Mouse (Mus musculus): Measurements from ENCODE around the gene Xkr7.
A peak's percentile ranks its signal among the peaks of the same experiment; 100 is the strongest.

Gene Xkr7

GRCm38 (mm10) chr2:153070762-153071490 is 39.3 kb downstream of the Xkr7 start:
- DNase-seq (ENCODE audit: low spot score in 2 of 2): no peak

- DNase-seq (ENCODE audit: low spot score in 2 of 2): peak; percentile 33 to 36
Measured at GRCm38 (mm10) chr2:153071491-153072184, 40.0 kb downstream of the Xkr7 start.

- DNase-seq (ENCODE audit: low spot score in 2 of 2): no peak
Measured at GRCm38 (mm10) chr2:153074651-153075050, 43.0 kb downstream of the Xkr7 start.

GRCm38 (mm10) chr2:153075961-153076360 is 44.3 kb downstream of the Xkr7 start:
- no peak for DNase-seq (ENCODE audit: low spot score in 2 of 2)

GRCm38 (mm10) chr2:153080841-153081523 is 49.3 kb downstream of the Xkr7 start:
- DNase-seq (ENCODE audit: low spot score in 2 of 2): peak; percentile 72 to 85

- DNase-seq (ENCODE audit: low spot score in 2 of 2): no peak
Measured at GRCm38 (mm10) chr2:153081866-153082265, 50.2 kb downstream of the Xkr7 start.

GRCm38 (mm10) chr2:153083275-153083674 is 51.6 kb downstream of the Xkr7 start:
- DNase-seq (ENCODE audit: low spot score in 2 of 2): no peak

- DNase-seq (ENCODE audit: low spot score in 2 of 2): no peak
Measured at GRCm38 (mm10) chr2:153083824-153084223, 52.2 kb downstream of the Xkr7 start.

GRCm38 (mm10) chr2:153084261-153084976 is 52.8 kb downstream of the Xkr7 start:
- DNase-seq (ENCODE audit: low spot score in 2 of 2): no peak

- no peak for DNase-seq (ENCODE audit: low spot score in 2 of 2)
Measured at GRCm38 (mm10) chr2:153085556-153085955, 53.9 kb downstream of the Xkr7 start.

GRCm38 (mm10) chr2:153086166-153086565 is 54.5 kb downstream of the Xkr7 start:
- DNase-seq (ENCODE audit: low spot score in 2 of 2): no peak

GRCm38 (mm10) chr2:153087091-153087490 is 55.4 kb downstream of the Xkr7 start:
- DNase-seq (ENCODE audit: low spot score in 2 of 2): no peak

- DNase-seq (ENCODE audit: low spot score in 2 of 2): no peak
Measured at GRCm38 (mm10) chr2:153089316-153089715, 57.7 kb downstream of the Xkr7 start.

- DNase-seq (ENCODE audit: low spot score in 2 of 2): no peak
Measured at GRCm38 (mm10) chr2:153090551-153091165, 59.0 kb downstream of the Xkr7 start.
